Mouse (Mus musculus) right cerebral cortex, postnatal 14 days (tissue): ENCODE data around the gene Oaz3.

Source experiments
- DNase-seq: peaks from one replicate; pipeline ENCODE4 v3.0.0; 2022

Oaz3 gene

DNA sequence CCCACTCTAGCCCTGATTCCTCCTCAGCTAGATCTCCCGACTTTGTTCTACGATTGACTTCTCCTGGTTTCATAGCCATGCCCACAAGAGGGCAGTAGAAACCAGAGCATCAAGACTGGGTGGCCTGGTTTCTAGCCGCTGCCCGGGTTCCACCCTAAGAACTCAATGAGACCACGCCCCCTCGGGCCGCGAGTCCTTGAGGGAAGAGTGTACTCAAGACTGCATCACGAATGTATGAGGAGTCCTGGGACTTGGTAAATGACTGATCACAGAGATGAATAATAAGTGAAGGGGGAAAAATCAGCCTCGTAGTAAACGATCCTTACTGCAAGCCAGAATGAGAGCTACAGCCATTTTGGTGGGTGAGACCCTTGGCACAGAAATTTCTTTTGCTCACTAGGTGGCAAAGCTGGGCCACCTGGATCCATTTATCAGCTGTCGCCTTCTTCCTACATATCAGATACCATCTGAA is 12.8 kb upstream of the Oaz3 start:
- peak; percentile 80 for DNase-seq

DNA sequence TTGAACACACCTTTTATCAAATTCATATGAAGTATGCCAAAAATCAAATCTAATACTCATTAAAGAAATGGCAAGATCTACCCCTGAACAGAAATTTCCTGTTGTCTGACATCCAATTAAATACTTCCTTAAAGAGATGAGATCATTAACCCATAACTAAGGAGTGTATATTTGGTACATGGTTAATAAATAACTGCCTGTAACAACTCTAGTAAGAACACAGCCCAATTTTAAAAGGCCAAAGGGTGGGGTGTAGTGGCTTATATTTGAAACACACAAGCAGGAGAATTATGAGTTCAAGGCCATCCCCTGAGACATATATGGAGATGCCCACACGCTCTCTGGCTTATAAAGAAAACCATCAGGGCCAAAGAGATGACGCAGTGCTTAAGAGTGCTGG is 5.7 kb upstream of the Oaz3 start:
- DNase-seq = no peak

DNA sequence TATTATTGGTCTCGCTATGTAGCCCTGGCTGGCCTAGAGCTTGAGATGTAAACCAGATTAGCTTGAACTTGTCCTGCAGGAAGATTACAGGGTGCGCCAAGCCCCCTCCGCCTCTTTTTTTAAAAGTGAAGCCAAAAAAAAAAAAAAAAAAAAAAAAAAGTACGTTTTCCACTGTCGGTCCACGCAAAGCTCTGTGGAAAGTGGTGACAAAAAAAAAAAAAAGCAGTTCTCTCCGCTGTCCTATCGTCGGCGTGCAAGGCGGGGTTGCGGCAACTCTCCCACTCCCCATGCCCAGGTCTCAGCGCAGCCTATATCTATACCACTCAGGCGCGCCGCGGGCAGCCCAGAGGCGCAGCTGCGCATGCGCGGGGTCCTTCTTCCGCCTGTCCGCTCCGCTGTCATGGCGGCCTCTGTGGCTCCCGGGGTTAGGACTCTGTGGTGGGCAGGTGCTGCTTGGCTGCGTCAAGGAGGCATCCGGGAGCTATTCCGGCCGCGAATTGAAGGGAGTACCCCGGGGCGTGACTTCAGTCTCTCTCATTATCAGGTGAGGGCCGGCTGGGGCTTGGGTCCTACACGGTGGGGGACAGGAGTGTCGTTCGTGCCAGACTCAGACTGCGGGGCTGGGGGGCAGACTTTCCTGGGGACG is 641 bp downstream of the Oaz3 start, which contains the start of gene Mrpl9:
TSS of gene Mrpl9 (plus strand) at position 368 of the 646 bp plus-strand sequence.
- peak; percentile 96 for DNase-seq

DNA sequence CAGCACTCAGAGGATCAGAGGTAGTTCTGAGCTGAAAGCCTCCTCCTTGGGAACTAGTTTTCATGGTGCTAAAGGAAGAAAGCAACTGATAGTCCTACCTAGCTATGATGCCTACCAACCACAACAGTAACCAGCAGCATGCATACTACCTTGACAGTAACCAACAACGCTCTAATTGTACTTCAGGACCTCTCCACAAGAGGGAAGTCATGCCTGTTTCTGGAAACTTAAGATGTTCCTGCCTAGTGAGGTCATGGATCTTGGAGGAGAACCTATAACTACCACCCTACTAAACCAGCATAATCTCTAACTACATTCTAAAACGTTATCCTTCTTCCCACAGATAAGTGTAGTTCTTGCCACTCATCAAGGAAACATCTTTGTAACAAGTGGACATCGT is 2.5 kb downstream of the Oaz3 start:
- no peak for DNase-seq

DNA sequence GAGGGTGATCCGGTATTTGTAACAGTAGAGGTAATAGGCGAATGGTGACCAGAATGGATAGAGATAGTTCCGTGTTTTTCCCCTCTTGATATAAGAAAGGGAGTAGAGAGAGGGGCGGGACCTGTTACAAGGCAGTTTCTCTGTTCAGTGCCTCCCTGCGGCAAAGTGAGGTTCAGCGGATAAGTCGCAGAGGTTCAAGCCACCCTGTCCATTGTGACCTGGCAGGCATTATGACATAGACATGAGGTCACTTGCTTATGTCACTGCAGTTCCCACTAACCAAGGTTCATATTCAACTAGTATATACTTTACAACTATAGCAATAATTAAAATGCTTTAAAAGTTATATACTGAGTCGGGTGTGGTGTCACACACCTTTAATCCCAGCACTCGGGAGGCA is 7.3 kb downstream of the Oaz3 start:
- DNase-seq = no peak

DNA sequence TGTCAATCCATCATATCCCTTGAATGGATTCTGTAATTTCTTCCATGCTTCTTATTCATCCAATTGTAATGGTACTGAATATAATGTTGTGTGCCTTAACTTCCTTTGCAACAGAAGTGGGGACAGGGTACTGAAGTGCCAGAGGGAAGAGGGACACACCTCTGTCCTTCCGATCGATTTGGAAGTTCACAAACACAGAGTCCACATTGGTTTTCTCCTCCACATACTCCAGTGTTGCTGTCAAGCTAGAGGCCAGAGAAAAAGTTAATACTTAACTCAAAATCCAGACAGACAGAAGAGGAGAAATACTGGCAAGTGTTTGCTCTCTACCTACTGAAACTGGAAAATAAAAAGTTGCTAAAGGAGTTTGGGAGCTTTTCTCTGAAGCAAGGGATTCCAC is 9.4 kb downstream of the Oaz3 start:
- no peak for DNase-seq

DNA sequence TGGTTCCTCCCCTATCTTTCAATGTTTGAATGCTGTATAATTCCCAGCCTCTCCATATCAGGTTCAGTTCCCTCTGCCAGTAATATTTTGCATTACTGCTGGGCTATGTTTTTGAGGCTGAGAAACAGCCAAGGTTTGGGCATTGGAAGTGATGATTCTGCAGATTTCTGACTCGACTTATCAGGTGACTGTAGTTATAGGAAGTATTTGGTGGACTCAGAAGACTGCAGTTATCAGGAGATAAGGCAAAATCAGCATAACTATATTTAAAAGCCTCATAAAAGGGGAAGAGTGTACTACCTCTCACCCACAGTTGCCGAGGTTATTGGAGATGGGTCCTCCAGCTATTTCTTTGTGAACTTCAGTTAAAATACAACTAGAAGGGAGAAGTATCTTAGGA is 12.7 kb downstream of the Oaz3 start:
- no peak for DNase-seq

DNA sequence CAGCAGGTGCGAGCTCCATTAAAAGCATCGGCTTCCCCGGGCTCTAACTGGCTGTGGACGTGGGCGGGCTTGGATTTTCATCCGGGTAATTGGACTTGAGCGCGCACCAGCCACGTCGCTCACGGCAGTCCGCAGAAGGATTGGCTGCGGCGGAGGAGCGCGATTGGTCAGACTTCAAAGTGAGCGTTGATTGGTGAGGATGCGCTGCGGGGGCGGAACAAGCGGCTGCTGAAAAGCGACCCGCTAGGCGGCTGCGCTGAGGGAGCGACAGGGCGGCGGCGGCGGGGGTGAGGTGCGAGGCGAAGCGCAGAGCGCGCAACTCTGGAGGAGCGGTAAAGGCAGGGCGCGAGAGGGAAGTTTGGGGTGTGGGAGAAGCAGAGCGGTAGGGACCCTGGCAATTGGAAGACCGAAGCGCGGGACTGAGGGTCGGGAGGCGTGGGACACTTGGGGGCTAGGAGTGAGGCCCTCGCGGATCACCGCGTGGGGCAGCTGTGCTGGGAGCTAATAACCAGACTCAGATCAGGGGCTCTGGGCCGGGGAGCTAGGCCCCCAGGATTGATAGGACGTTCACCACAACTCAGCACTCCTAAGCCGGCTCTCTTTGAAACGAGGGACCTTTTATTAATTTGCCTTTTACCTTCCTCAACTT is 30.6 kb downstream of the Oaz3 start, which contains the start of gene Tdrkh:
TSS of gene Tdrkh (plus strand) at position 243 of the 649 bp plus-strand sequence.
- peak; percentile 98 for DNase-seq

DNA sequence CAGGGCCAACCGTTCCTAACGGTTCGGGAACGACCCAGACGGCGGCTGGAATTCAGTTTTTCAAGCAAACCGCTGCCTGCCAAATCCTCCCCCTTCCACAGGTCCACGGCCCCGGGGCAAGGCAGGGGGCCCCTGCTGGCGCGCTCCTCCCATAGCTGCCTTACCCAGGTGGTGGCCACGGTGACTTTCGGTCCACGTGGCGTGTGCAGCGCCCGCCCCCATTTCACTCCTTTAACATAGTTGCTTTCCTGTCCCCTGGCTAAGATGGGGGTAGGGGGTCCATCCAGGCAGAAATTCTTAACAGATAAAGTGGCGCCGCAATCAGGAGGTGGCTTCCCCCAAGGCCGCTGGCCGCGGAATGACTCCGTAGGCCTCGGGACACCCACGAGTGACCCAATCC is 31.2 kb downstream of the Oaz3 start:
- no peak for DNase-seq

DNA sequence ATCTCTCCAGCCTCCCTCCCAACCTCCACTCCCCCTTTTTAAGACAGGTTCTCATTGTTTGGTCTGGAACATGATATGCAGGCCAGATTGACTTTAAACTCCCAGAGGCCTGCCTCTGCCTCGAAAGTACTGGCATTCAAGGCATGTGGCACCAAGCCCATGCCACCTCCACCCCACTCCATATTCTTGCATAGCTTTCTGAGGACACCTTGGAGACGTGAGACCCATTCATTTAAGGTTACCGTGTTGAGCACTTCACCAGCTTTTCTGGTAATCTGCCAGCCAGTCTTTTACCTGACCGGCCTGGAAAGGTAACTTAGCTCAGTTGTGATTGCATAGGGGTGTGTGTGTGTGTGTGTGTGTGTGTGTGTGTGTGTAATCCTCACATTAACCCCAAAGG is 38.2 kb downstream of the Oaz3 start:
- DNase-seq = no peak

DNA sequence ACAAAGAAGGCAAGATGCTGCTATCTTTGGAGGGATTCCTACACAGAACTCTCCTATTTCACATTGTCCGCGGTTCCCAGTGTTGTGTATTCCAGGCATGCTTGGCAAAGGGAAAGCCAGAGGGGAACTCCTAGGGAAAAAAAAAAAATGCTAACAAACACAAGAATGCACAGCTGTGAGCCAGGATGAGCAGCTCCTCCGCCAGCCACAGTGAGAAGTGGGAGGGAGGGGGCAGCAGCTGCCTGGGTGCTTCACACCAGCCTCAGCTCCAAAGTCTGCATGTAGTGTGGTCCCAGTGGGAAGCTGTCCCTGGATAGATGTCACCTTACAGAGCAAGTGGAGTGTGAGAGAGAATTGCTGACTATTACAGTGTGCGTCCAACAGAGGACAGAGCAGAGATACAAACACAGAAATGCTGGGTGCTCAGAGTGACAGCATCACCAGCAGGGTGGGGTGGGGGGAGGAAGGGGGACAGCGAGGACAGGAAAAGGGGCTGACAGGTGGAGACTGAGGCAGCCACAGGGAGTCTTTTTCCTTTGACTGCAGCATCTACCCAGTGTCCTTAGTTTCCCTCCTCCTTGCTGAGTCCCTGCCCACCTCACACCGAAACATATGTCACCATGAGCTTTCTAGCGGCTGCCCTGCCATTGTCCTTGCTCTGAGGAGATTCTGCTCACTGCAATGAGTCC is 39.2 kb downstream of the Oaz3 start:
- peak; percentile 31 for DNase-seq

DNA sequence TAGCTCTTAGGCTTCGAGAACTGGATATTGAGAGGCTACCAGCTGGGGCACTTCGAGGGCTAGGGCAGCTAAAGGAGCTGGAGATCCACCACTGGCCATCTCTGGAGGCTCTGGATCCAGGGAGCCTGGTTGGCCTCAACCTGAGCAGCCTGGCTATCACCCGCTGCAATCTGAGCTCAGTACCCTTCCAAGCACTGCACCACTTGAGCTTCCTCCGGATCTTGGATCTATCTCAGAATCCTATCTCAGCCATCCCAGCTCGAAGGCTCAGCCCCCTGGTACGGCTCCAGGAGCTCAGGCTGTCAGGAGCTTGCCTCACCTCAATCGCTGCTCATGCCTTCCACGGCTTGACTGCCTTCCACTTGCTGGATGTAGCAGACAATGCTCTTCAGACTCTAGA is 41.3 kb downstream of the Oaz3 start:
- DNase-seq = no peak

DNA sequence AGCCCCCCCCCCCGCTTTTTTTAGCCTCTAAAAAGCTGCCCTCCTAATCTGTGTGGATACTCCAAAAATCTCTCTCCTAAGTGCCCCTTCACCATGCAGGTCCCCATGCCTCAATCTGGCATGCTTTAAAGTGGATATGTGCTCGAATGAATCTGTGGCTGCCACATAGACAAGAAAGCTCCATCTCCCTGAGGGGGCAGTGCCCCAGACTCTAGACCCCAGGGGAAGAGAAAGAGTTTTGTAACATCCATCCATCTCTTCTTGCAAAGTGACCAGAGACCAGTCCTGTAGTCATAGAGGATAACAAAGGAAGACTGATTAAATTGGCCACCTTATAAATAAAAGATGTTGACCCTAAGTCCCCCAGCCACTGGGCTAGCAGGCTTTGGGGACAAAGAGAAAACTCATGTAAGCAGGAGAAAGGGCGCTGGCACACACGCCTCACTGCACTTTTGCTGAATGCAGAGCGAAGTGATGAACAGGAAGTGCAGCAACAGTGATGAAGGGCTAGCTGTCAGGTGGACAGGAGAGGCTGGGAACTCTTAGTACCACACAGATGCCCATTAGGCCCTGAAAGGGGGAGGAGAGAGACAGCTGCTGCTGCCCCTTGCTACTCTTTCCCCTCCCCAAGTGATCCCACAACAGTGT is 43.9 kb downstream of the Oaz3 start:
- DNase-seq = no peak

DNA sequence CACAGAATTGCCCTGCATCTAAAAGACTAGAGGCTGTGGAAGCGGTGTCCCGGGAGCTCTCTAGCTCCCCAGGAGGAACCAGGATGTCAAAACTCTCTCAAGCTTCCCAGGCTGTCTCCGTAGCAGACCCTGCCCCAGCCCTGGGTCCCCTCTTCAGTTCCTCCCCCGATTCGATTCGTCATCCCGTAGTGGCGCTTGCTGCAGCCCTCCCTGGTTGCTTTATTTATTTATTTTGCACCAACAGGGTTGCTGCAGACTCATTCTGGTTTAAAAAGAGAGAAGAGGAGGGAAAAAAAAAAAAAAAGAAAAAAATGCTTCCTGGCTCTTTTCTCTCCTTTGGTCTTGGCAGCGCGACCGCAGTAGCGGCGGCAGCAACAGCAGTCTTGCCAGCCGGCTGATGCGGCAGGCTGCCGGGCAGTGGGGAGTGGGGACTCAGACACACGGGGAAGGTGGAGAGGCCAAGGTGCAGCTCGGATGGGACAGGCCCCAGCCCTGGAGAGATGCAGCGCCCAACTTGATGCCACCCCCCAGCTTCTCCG is 44.7 kb downstream of the Oaz3 start:
- peak; percentile 31 for DNase-seq

DNA sequence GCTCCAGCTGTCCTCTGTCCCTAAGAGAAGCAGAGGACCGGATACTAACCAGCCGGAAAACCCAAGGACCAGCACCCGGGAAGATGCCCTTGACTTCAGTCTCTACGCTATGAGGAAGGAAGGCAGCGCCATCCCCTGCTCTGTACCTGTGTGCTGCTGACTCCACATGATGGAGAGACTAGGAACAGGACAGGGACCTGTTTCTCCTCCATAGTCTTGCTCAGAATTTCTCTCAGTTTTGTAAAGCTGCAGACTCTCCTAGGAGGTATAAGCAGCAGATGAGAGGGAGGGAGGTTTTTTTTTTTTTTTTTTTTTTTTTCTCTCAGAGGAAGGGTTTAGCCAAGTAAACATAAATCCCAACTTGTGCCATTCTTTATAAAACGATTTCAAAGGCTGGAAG is 45.5 kb downstream of the Oaz3 start, which contains the start of gene Lingo4:
TSS of gene Lingo4 (plus strand) at position 301 of the 400 bp plus-strand sequence.
- DNase-seq = no peak

DNA sequence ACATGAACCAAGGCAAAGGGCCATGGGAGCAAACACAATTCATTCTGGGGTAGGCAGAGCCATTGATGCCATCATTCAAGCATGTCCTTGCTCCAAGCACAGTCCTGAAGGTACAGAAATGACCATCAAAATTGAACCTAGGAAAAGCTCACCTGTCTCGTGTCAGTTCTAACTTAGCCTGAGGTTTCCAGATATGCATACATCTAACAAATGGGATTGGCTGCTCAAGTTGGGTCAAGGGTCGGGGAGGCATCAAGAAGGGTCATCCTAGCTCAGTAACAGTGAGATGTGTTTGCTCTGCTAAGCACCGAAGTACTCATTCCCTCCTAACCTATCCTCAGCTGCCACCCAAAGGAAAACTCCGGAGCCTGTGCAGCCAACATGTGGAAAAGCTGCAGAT is 46.9 kb downstream of the Oaz3 start:
- DNase-seq = no peak

DNA sequence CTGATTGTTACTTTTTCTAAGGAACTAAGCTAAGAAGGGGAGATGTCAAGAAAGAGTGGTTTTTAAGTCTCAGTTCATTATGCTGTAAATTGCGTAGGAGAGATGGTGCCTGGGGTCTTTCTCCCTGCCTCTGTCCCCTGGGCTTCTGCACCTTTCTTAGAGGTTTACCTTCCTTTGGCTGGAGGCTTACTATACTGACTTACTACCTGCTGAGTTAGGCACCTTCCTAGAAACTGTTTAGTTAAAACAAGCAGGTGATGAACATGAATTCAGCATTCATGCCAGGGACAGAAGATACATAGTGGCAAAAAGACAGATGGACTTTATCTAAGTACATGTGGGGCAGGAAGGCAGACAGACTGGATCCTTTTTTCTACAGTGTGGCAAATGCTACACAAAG is 47.4 kb downstream of the Oaz3 start:
- DNase-seq = no peak

DNA sequence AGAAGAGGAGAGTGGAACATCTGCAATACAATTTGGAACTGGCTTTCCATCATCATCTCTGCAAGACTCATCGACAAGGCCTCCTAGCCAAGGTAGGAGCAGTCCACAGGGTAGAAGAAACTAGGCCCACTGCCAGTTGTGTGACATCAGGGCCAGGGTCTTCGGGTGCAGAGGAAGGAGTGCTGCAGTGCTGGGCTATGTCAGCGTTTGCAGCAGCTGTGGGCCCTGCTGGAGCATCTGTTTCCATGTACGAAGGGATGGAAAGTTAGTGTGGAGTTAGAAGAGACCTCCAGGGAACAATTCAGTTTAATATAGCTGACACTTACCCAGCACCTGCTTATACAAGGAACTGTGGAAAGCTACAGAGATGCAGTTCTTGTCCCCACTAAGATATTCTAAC is 50.7 kb downstream of the Oaz3 start:
- no peak for DNase-seq

DNA sequence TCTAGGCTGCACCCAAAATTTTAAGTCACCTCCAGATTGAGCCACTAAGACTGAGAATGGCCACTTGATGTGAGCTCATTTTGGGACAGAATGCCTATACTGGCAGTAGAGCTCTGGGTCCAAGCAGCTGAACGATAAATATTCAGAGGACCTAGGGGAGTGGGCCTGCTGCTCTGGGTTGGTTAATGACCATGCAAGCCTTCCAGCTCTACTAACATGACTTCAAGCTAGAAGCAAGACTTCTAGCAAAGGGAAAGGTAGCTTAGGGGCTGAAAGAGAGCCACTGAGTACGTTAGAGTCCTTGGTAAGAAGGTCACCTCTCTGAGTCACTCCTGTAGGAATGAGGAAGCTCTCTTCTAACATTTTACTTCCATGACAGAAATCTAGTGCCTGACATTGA is 51.6 kb downstream of the Oaz3 start:
- DNase-seq = no peak

DNA sequence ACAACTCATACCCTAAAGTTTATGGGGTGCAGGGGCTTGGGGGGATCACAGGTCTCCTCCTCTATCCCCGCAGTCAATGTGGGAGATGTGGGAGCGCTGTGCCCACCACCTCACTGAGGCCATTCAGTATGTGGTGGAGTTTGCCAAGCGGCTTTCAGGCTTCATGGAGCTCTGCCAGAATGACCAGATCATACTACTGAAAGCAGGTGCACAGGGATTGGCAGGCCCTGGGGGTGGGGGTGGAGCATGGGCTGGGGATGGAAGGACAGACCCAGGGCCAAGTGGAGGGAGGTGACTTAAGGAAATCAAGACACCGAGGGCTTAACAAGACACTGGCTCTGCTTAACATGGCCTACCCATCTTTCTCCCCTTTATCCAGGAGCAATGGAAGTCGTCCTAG is 52.7 kb downstream of the Oaz3 start:
- DNase-seq = no peak

DNA sequence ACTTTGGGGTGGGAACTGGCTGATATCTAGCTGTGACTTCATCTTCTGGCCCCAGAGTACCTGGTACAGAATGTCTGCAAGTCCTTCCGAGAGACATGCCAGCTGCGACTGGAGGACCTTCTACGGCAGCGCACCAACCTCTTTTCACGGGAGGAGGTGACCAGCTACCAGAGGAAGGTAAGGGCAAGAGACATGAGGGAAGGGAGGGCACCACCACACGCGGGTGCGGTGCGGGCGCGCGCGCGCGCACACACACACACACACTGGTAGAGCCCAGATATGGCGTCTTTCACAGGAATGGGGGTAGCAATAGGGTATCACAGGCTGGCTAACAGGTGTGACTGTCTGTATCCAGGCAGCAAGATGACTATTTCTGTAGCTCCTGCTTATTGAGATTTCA is 54.3 kb downstream of the Oaz3 start:
- no peak for DNase-seq

DNA sequence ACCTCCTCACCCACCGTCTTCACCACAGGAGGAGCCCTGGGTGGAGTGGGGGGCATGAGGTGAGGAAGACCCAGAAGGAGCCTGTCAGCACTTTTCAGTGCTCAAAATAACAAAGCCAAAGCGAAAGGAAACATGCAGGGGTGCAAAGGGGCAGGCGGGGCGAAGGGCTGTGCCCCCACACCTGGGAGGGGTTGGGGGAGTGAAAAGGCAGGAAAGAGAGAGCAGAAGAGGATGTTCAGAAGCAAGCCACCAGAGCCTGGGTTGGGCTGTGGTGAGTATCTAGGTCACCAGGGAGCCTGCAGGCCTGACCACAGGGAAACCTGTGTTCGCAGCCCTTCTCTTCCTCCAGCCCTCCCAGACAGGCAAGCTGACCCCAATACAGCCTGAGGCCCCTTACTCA is 55.7 kb downstream of the Oaz3 start:
- no peak for DNase-seq

DNA sequence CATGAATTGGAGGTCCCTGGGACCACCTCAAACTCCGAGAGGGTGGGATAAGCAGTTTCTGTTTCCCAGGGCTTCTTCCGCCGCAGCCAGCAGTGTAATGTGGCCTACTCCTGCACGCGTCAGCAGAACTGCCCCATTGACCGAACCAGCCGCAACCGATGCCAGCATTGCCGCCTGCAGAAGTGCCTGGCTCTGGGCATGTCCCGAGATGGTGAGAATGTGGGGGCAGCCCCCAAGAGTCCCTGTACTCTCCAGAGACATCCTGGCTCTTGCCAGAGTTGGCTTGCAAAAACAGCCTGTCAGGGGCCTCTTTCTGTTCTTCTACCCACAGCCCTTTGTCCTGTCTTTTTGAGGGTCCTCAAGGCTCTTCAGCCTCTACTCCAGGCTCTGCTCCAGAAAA is 56.3 kb downstream of the Oaz3 start:
- no peak for DNase-seq
